Mouse (Mus musculus) heart, postnatal 10 days (tissue): ENCODE data around the gene 1810055G02Rik. TPM values are rescaled to one million over a fixed set of nuclear protein-coding genes. Genes with fewer than 3 reads are reported as not detected.
A peak's percentile ranks its signal among the peaks of the same experiment; 100 is the strongest.

Source experiments
- DNase-seq, 2 experiments: peaks; one replicate each; pipeline ENCODE4 v3.0.0; 2021
- intact Hi-C: fragments of 180-260 bp; cut with DNase I; formaldehyde crosslinking; loops from one replicate; pipeline ENCODE4 v1.15.1; 2025
- total RNA-seq, 2 experiments: library from RNA; stranded (reverse); gene quantifications; 2 replicates each; pipeline ENCODE4 v1.2.3; 2021

Gene 1810055G02Rik
- total RNA-seq, 2 experiments from 2014 or later: 12.0 to 14.2 TPM

GRCm38 (mm10) chr19:3692414-3693145 is 15.5 kb upstream of the 1810055G02Rik start:
- intact Hi-C loops: no loop called here

DNA sequence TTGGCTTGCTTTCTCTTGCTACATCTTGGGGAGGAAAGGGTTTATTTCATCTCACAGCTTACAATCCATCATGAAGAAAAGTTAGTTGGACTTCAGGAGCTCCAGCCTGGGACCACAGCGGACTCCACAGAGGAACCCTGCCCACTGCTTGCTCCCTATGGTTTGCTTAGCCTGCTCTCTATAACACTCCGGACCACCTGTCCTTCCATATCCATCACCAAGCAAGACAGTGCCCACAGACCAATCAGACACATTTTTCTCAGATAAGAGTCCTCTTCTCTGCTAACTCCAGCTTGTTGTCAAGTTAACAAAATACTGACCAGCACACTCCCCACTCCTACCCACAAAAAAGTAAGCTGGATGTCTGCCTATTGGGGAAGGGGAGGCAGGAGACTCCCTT is 13.6 kb upstream of the 1810055G02Rik start:
- intact Hi-C loops: no loop called here
- no peak for DNase-seq

More at GRCm38 (mm10) chr19:3692414-3693145, 15.5 kb upstream of the 1810055G02Rik start:
- DNase-seq: no peak

DNA sequence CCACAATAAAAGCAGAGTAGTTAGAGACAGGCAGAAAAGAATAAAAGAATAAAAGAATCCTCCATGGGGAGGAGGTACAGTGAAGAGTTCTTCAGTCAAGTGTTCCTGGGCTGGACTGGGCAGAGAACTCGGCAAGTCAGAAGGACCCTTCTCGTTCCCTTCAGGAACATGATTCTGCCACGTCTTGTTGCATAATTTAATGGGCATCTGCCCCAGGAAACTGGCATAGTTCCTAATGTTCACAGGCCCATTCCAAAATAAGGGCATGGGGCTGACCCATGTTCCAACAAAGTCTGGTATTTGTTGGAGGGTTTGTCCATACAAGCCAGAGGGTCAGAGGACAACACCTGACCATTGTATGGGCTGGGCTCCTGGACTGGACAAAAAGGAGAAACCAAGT is 13.1 kb upstream of the 1810055G02Rik start:
- DNase-seq: no peak
- intact Hi-C loops: no loop called here

DNA sequence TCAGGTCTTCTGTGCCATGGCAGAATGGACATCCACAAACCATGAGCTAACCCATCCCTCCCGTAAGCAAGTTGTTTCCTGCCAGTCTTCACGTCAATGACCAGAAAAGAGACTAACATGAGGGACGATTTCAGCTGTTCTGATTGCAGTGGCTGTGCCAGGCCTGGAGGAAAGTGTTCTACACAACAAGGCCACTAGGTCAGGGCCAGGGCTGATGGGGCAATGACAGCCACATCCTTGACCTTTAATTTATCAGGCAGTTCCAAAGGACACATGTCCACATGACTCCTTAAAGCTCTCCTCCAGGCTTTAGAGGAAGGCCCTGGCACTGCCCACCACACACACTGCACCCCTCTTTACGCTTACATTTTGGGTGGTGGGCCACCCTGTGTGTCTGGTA is 12.6 kb upstream of the 1810055G02Rik start:
- intact Hi-C loops: no loop called here

DNA sequence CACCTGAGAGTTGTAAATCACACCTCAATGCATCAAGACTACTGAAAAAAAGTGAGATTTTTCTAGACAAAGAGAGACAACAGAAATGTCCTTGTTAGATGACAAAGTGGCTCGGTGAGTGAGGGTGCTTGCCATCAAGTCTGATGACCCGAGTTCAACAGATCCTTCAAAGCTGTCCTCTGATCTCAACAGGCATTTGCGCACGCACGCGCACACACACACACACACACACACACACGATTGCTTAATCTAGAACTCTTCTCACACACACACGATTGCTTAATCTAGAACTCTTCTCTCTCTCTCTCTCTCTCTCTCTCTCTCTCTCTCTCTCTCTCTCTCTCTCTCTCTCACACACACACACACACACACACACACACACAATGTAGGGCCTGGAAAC is 12.1 kb upstream of the 1810055G02Rik start:
- intact Hi-C loops: no loop called here
- DNase-seq: no peak

More for the DNA sequence above, 12.6 kb upstream of the 1810055G02Rik start:
- no peak for DNase-seq

DNA sequence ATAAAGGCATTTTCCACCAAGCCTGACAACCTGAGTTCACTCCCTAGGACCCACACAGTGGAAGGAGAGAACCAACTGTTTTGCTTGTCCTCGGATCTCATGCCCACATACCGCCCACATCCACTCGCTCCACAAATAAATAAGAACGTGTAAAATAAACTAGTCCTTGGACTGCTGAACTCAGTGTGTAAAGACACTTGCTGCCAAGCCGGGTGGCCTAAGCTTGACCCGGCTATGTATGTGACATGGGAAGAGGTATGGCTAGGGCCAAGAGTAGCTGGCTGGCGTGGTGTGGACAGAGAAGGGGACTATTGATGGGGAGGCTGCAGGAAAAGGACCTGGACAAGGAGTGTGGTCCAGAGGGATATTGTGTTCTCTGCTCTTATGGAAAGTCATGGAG is 10.1 kb upstream of the 1810055G02Rik start:
- no peak for DNase-seq
- intact Hi-C loops: loop anchor here (2.0 kb wide), 1 partner anchor 73 kb away; no protein-coding TSS in a partner anchor

GRCm38 (mm10) chr19:3699508-3700438 is 8.3 kb upstream of the 1810055G02Rik start:
- peak; percentile 80 to 89 for DNase-seq
- intact Hi-C loops: loop anchor here (2.0 kb wide), 1 partner anchor 75 kb away; no protein-coding TSS in a partner anchor

DNA sequence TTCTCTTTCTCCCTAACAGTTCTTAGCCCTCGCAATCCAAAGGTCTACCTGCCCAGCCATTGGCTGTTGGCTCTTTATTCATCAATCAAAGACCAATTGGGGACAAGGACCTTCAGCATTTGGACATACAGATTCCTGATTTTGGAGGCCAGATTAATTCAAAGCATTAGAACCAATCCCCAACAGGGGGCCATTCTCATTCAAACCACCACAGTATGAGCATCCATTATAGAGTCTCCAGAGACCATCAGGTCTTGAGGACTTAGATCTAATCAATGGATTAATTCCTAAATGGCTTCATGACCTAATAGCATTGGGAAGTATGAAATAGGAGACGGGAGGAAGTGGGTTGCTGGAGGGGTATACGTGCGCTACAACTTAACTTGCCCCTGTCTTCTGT is 5.6 kb upstream of the 1810055G02Rik start:
- DNase-seq: no peak
- intact Hi-C loops: no loop called here

- DNase-seq: no peak
- intact Hi-C loops: loop anchor here (5.0 kb wide), 1 partner anchor 129 kb away; the partner anchor contains the start of gene Ppp6r3
Measured at GRCm38 (mm10) chr19:3706258-3706657, 1.8 kb upstream of the 1810055G02Rik start.

DNA sequence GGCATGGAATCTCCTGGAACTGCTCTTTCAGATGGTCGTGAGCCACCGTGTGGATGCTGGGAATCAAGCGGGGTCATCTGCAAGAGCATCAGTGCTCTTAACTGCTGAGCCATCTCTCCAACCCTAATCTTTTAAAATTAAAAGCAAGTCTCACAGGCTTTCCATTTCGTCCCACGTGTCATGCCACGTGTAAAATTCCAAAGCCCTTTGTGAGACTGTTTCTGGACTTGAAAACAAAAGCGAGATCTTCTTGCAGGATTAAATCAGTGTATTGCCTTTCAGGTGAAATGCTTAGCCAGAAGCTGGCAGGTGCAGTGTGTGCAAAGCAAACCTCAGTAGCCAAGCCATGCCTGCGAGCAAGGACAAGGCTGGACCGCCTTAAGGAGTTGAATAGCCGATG is 540 bp upstream of the 1810055G02Rik start:
- DNase-seq: no peak
- intact Hi-C loops: loop anchor here (5.0 kb wide), 1 partner anchor 130 kb away; the partner anchor contains the start of gene Ppp6r3

DNA sequence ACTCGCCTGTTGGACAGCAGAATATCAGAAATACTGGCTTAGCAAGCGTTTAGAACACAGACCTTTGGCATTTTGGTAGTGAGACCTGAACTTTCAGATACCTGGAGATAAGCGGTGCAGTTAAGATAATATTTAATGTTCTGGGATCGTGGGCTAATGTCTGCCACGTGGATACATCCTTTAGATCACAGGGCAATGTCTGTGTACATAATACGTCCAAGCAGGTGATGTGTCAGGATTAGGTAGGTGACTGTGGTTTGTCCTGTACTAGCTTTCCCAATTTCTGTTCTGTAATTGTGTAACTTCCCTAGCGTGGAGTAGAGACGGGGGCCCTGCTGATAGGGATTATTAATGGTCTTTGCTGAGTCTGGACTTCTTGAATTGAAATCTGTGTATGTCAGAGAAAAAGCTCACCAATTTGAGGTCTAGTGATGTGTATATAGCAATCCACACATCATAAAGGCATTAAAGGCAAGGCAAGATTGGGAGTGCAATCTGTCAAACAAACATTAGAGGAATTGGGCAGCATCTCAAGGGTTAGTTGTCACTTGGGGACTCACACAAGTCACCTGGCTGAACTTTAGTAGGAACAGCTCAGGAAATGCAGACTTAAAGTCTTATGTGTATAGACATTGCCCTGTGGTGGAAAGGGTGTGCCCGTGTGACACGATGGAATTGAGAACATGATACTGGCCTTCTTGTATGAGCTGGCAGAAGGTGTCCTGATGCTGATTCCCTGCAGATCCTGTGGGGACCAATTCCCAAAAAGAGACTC is 1.1 kb downstream of the 1810055G02Rik start:
- DNase-seq: no peak
- intact Hi-C loops: loop anchor here (5.0 kb wide), 1 partner anchor 132 kb away; the partner anchor contains the start of gene Ppp6r3

GRCm38 (mm10) chr19:3710436-3710835 is 2.3 kb downstream of the 1810055G02Rik start:
- DNase-seq: no peak
- intact Hi-C loops: no loop called here

DNA sequence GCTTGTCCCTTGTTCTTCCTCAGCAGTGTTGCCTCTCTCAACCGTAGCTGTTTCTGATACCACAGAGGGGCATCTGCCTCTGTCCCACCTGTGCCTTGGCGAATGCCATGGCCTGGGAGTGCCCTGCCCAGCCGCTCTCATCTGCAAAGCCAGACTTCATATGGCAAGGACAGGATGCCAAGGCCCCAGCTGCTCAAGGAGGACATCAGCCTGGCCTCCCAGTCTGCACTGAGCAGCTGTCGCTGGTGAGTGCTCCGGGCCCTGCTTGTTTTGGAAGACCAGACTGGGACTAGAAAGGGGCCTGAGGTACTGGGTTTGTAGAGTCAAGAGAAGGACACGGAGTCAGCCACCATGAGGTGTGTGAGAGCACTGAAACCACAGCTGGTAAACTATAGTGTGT is 6.3 kb downstream of the 1810055G02Rik start:
- intact Hi-C loops: no loop called here
- DNase-seq: no peak

GRCm38 (mm10) chr19:3718481-3719361 is 10.6 kb downstream of the 1810055G02Rik start:
- DNase-seq: peak; percentile 72 to 84
- intact Hi-C loops: loop anchor here (1.0 kb wide), 1 partner anchor 95 kb away; no protein-coding TSS in a partner anchor

DNA sequence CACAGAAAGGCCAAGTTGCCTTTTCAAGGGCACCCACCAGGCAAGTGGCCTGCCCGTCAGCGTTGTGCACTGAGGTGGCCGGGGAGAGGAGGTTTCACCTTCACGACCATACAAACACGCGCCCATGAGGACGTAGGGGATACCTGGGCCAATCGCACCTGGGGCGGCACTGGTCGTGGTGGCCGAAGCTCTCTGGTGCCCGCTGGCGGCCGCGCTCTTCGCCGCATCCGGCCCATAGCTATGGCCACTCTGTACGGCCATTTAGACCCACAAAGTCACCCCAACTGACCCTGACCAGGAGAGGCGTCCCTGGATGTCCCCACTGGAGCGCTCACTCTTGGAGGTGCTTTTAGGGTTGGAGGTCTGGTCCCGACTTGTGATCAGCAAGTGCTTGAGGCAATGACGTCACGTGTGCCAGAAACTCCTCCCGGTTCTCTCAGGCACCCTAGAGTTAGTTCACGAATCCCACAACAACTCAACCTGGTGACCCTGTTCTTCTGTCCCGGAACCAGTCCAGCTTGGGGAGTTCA is 11.3 kb downstream of the 1810055G02Rik start:
- intact Hi-C loops: loop anchor here (1.0 kb wide), 1 partner anchor 96 kb away; no protein-coding TSS in a partner anchor
- DNase-seq: peak; percentile 75 to 80

DNA sequence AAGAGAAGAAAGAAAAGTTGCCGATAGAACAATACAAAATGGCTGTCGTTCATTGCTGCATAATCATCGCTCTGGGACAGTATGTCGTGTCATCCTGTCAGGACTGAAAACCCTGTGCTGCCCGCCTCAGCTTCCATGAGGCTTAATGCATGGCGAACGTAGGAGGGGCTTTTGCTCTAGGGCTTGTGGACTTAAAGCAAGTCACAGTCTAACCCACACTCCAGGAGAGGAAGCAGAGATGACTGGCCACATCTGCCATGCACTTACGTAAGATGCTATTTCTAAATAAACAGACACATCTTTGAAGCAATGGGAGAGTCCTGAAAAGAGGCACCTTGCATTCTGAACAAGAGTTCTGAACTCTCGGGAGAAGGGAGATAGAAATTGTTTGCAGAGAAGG is 15.1 kb downstream of the 1810055G02Rik start:
- intact Hi-C loops: loop anchor here (5.0 kb wide), 1 partner anchor 259 kb away; no protein-coding TSS in a partner anchor
- no peak for DNase-seq

- DNase-seq: peak in 1 of 2 experiments; percentile 37
- intact Hi-C loops: loop anchor here (5.0 kb wide), 1 partner anchor 258 kb away; no protein-coding TSS in a partner anchor
Measured at GRCm38 (mm10) chr19:3723904-3724303, 15.8 kb downstream of the 1810055G02Rik start.

DNA sequence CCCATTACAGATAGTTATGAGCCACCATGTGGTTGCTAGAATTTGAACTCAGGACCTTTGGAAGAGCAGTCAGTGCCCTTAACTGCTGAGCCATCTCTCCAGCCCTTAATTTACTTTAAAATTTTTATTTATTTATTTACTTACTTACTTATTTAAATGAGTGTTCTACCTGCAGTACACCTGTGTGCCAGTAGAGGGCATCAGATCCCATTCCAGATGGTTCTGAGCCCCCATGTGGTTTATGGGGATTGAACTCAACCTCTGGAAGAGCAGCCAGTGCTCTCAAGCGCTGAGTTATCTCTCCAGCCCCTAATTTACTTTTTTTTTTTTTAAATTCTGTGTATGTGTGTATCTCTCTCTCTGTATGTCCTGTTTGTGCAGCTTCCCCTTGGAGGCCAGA is 16.7 kb downstream of the 1810055G02Rik start:
- intact Hi-C loops: loop anchor here (5.0 kb wide), 1 partner anchor 258 kb away; no protein-coding TSS in a partner anchor
- DNase-seq: peak; percentile 64 to 83

DNA sequence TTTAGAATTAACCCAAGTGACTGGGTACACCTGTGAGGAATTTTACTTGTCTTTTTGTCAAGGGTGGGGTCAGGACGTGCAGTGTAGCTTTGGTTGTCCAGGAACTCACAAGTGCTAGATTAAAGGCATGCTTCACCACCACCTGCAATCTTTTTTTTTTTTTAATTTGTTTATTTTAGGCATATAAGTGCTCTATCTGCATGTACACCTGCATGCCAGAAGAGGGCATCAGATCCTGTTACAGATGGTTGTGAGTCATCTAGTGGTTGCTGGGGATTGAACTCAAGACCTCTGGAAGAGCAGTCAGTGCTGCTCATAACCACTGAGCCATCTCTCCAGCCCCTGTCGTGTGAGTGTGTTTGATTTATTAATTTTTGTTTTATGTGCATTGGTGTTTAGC is 20.8 kb downstream of the 1810055G02Rik start:
- intact Hi-C loops: no loop called here
- DNase-seq: no peak
